Mouse (Mus musculus) layer of hippocampus, postnatal 10 days (tissue): ENCODE data around the gene Sidt1. TPM values are rescaled to one million over a fixed set of nuclear protein-coding genes. Genes with fewer than 3 reads are reported as not detected.

Experiments
- DNase-seq, 2 experiments: peaks; one replicate each; pipeline ENCODE4 v3.0.0; 2021; ENCODE audit warnings: low spot score in 2 of 2
- long read RNA-seq: library from polyadenylated mRNA; stranded (forward); transcript quantifications from one replicate; pipeline ENCODE4 v2.0.0, GENCODE M21; 2023
- total RNA-seq, 2 experiments: library from RNA; stranded (reverse); gene quantifications; 2 replicates each; pipeline ENCODE4 v1.2.3; 2021

The Sidt1 gene
- 10 to 100 TPM; 28.7 to 32.3 TPM for total RNA-seq
- long read RNA-seq, partial matches to known transcripts = 0 of 9 reads
- long read RNA-seq, other reads (novel, unspliced or antisense) = 9 of 9 reads

- DNase-seq = peak; percentile 15 to 23
Observed at GRCm38 (mm10) chr16:44332861-44333284, at the start of gene Sidt1. Gene Sidt1, minus strand, starts transcription at chr16:44333196.

DNA sequence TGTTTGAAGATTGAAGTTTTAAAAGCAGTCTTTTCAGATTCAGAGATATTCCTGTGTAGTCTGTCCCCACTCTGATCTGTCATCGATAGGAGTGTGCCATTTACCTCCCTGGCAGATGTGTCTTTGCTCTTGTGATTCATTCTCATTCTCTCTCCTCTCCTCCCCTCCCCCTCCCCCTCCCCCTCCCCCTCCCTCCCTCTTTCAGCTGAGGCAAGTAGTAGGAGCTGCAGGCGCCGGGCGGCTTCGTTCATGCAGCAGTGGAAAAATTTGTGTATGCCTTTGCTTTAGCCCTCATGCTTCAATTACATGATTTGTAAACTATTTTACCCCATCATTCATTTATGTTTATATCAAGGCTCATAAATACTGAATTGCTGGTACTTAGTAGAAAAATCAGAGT lies 48.6 kb upstream of the Sidt1 start:
- no peak for DNase-seq

- DNase-seq = no peak
Observed at GRCm38 (mm10) chr16:44380006-44380405, 47.0 kb upstream of the Sidt1 start.

DNA sequence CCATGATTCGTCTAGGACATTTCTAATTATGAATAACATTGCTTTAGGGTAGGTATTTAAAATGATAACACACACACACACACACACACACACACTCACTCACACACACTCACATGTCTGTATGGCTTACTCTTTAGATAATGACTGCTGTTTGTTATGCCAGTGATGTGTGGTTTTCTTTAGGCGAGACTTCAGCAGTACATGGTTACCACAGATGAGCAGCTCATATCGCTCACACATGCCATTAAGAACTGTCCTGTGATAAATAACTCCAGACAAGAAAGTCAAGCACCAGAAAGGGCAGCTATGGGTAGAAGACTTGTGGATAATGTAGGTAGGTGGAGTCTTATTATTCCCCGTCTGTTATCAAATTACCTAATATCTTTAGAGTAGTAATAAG lies 42.5 kb upstream of the Sidt1 start:
- no peak for DNase-seq

- DNase-seq = no peak
Observed at GRCm38 (mm10) chr16:44365522-44365921, 32.5 kb upstream of the Sidt1 start.

DNA sequence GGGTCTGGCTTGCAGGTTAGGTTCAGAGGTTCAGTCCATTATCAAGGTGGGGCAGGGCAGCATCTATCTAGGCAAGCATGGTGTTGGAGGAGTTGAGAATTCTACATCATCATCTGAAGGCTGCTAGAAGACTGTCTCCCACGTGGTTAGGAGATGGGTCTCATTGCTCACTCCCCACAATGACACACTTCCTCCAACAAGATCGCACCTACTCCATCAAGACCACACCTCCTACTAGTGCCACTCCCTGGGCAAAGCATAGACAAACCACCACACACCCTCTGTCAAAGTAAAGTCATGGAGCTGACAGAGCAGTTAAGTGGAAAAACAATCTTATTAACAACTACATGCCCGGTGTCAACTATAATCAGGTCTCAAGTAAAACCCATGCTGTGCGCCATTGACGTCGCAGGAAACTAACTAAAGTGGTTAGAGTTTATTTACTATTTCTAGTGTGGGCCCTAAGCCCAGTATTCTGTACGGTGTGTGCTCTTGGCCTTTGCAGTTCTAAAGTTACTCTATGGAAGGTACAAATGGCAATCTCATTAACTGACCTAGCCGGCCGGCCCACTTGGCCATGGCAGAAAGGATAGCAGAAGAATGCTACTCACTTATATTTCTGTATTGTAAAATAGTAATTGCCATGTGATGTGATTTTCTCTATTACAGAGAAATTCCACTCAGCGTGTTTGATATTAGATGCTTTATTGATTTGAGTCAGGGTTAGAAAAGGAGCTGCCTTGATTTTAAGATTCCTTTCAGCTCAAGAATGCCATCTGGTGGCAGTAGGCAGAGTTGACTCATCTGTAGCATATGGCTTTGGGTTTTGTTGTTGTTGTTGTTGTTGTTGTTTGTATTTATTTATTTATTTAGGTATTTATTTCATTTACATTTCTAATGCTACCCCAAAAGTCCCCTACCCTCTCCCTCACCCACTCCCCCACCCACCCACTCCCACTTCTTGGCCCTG lies 29.2 kb upstream of the Sidt1 start:
- peak; percentile 25 to 33 for DNase-seq

DNA sequence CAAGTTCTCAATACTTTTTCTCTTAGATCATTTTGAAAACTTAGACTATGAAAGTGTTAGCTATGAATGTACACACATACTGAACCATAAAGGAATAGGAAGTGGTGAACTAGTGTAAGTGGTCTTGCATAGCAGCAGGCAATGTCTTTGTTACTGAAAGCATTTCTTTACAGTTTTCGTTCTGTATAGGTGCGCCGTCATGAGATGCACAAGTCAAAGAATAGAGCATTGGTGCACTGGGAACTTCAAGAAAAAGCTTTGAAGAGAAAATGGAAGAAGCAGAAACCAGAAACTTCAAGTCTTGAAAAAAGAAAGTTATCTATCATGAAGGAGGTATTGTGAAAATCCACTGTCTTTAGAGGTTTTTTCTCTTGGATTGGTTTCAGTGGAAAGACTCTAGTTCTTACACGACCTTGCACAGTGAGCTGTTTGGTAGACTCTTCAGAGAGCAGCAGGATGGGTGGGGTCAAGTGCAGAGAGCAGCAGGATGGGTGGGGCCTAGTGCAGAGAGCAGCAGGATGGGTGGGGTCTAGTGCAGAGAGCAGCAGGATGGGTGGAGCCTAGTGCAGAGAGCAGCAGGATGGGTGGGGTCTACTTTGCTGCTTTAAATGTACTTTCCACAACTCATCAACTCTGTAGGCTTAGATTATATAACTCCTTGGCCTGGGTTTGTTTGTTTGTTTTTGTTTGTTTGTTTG lies 24.7 kb upstream of the Sidt1 start:
- no peak for DNase-seq

DNA sequence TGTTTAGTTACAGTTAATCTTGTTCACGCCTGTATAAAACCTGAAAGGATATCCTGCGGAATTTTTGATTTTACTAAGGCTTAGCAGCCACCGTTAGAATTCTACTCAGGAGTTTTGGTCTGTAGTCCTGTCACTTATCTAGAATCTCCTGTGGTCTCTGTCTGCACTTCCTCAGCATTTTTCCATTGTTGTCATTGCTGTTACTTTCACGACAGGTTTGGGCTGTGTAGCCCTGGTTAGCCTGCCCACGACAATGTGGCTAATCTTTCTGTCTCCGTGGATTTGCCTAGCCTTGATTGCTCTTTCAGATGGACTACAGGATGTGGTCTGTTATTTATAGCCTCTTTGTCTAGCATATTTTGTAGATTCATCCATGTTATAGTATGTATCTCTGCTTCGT lies 23.3 kb upstream of the Sidt1 start:
- DNase-seq = no peak

- no peak for DNase-seq
Observed at GRCm38 (mm10) chr16:44349801-44350397, 16.9 kb upstream of the Sidt1 start.

DNA sequence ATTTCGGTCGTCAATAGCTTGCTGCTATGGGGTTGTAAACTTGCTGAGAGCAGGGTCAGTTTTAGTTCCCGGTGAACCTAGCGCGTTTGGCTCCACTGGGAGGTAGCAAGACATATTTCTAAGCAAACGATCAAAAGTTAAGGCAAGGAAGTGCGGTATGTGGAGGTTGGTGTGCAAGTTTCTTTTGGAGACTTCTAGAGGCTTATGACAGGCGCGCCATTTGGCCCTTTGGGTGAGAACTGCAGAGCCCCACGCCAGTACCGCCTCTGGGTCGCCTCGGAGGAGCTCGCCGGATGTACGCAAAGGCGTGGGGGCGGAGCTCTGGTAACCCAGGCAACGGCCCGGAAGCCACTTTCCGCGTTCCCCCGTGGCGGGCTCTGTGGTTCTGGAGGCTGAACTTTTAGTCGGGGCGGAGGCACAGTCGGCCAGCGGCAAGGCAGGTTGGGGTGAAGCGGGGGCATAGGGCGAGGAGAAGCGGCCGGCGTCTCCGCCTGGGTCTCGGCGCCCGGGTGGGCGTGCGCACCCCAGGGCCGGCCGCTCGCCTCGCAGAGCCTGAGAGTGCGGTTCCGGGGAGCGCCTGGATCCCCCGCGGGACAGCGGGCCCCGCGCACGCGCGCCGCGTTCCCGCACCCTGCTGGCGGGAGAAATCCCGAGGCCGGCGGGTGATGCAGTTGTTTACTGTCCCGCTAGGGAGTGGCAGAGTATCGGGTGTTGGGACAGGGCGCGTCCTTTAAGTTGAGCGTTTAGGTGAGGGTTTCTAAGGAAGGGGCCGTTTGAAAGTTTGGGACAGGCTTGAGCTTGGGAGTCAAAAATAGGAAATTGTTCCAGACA lies 14.3 kb upstream of the Sidt1 start, which contains the start of gene Spice1:
TSS of gene Spice1 (plus strand) at position 51 of the 831 bp plus-strand sequence.
- peak; percentile 93 to 95 for DNase-seq

DNA sequence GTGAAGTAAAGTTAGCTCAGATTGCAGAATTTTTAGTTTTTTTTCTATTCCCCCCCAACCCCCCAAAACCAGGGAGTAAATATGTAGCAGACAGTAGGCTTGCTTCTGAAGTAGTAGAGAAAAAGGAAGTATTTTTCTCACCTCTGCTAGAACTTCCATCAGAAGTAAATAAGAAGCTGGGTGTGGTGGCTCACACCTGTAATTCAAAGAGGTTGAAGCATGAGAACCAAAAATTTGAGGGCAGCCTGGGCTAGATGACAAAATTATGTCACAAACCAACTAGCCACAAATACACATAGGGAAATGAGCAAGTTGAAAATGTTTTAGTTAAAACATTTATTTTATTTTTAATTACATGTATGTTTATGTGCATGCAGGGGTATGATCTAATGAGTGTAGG lies 4.5 kb upstream of the Sidt1 start:
- no peak for DNase-seq

DNA sequence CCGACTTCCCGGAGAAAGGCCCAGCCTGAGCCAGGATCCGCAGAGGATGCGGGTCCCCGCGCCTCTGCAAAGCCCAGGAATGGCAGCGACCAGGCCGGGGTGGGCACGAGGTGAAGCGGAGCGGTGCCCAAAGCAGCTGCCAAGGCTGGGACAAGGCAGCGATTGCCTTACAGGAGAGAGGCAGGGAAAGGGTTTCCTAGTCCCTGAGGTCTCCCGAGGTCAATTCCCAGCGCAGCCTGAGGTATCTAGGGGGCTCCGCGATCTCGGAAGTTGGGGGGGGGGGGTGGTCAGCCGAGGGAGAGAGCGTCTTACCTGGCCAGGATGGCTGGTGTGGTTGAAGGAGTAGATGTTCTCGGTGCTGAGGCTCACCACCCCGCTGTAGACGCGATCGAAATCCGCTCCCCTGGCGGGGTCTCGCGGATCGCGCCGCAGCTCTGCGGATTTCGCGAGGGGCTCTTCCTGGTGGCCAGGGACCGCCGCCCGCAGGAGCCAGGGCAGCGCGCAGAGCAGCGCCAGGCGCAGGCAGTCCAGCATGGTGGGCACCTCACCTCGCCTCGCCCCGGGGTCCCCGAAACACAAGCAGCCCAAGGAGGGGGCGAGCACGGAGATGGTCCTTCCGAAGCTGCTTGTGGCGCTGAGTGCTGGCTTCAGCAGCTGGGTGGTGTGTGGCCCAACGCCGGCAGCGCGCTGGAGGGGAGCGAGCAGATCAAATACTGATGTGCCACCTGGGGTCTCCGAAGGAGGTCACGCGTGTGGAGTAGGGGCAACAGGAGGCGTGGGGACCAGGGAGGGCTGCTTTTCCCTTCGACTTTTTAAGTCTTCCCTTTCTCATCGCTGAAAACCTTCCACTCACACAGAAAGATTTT lies 768 bp downstream of the Sidt1 start:
- peak; percentile 33 to 49 for DNase-seq

GRCm38 (mm10) chr16:44331671-44331994 lies 1.4 kb downstream of the Sidt1 start:
- no peak for DNase-seq

DNA sequence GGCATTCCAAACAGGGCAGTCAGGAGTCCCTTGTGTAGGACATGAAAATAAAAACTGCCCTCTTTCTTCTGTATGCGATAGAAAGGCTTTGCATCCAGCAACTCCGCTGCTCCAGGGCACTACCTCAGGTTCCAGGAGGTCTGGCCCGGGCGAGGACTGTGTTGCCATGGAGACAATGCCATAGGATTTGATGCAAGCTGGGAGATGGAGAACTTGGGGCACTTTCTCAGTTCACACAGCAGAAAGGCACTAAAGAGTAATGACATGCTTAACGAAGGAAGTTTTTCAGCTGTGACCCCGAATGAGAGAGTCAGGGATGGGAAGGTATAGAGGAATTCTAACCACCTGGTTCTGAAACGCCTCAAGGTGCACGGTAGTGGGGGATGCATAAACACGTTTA lies 1.8 kb downstream of the Sidt1 start:
- no peak for DNase-seq

DNA sequence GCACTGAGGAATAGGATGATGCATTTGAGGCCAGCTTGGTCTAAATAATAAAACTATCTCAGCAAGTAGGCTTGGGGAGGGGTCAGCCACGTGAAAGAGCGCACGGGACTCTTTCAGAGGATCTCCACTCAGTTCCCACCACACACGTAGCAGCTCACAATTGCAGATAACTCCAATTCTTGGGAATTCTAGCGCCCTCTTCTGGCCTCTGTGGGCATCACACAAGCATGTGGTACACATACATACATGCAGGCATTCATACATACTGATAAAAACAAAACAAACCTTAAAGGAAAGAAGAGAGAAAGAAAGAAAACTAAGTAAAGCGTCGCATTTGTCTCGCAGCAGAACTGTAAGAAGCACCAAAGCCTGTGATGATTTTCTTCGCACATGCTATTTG lies 2.3 kb downstream of the Sidt1 start:
- DNase-seq = no peak

DNA sequence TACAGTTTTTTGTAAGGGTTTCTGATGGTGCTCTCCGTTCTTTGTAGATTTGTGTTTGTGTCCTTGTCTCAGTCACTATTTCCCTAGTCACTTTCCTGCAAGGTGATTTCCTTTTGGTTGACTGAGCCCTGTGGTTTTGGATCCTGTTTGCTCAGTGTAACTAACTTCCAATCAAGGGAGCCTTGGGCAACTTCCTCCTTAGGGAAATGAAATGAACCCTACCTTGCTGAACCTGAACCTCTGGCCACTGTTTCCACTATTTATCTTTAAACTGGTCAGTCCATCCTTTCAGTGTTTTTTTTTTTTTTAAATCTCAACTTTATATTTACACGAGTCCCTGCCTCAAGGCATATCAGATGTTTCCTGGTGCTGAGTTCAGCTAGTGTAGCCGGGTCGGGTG lies 4.4 kb downstream of the Sidt1 start:
- no peak for DNase-seq

DNA sequence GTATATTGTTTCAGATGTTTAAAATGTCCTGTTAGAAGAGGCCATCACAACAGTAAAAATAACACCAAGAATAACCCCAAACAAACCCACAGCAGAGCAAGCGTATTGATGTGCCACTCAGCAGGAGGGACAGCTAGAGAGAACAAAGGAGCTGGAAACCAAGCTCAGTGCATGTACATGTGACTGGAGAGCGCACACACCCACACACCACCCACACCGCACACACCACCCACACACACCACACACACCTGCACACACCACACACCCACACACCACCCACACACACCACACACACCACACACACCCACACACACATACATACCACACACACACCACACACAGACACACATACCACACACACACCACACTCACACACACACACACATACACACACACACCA lies 12.8 kb downstream of the Sidt1 start:
- no peak for DNase-seq

DNA sequence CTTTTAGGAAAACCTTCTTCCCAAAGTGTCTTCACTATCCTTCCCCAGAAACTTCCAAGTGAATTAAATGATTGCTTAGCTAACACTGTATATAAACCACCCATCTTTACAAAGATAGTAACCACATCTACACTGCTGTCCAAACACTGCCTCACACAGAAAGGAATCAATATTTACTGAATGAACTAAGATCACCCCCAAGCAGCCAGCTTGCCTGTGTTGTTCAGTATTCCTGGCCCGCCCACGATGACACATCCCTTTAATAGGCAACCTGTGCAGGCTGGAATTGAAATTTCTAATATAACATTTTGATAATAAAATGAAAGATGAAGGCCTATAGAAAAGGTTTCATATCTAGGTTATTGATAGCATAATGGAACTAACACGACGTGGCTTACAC lies 16.6 kb downstream of the Sidt1 start:
- DNase-seq = no peak

- DNase-seq = no peak
Observed at GRCm38 (mm10) chr16:44313422-44313821, 19.6 kb downstream of the Sidt1 start.

- no peak for DNase-seq
Observed at GRCm38 (mm10) chr16:44305606-44306005, 27.4 kb downstream of the Sidt1 start.
